Mouse (Mus musculus): ENCODE results near the gene Akr1cl.
"Not testable (repeated sequence)": the region's sequence is repeated elsewhere in the genome, so short reads cannot be mapped to it uniquely, and the experiment has no call there.

Gene Akr1cl

GRCm38 (mm10) chr1:65032641-65033040, at the start of gene Akr1cl:
Akr1cl (minus strand) TSS chr1:65032759.
- DNase-seq: no peak

GRCm38 (mm10) chr1:65082188-65082587, 49.6 kb upstream of the Akr1cl start, which contains the start of gene Crygb:
Crygb (minus strand) TSS chr1:65082288.
- no peak for DNase-seq

- DNase-seq: no peak
Measured at GRCm38 (mm10) chr1:65075607-65076006, 43.0 kb upstream of the Akr1cl start.

GRCm38 (mm10) chr1:65073589-65073988, 41.0 kb upstream of the Akr1cl start, which contains the start of gene Crygc:
Crygc (minus strand) TSS chr1:65073689.
- no peak for DNase-seq

- DNase-seq: no peak
Measured at GRCm38 (mm10) chr1:65067842-65068241, 35.3 kb upstream of the Akr1cl start.

GRCm38 (mm10) chr1:65064201-65064600, 31.6 kb upstream of the Akr1cl start:
- no peak for DNase-seq

GRCm38 (mm10) chr1:65063352-65063751, 30.8 kb upstream of the Akr1cl start, which contains the start of gene Crygd:
Crygd (minus strand) TSS chr1:65063452.
- DNase-seq: no peak

- DNase-seq: no peak
Measured at GRCm38 (mm10) chr1:65052140-65052539, 19.6 kb upstream of the Akr1cl start.

GRCm38 (mm10) chr1:65051696-65052095, 19.1 kb upstream of the Akr1cl start:
- no peak for DNase-seq

GRCm38 (mm10) chr1:65050952-65051351, 18.4 kb upstream of the Akr1cl start, which contains the start of gene Cryge:
Cryge (minus strand) TSS chr1:65051149.
- DNase-seq: not testable (repeated sequence)

- DNase-seq: peak; percentile 16 to 34
Measured at GRCm38 (mm10) chr1:65048781-65049180, 16.2 kb upstream of the Akr1cl start.

GRCm38 (mm10) chr1:65046401-65047109, 14.0 kb upstream of the Akr1cl start:
- peak in 1 of 2 experiments; percentile 25 for DNase-seq

GRCm38 (mm10) chr1:65043433-65043832, 10.9 kb upstream of the Akr1cl start:
- no peak for DNase-seq

- no peak for DNase-seq
Measured at GRCm38 (mm10) chr1:65041837-65042236, 9.3 kb upstream of the Akr1cl start.

GRCm38 (mm10) chr1:65040806-65041205, 8.2 kb upstream of the Akr1cl start:
- DNase-seq: peak in 1 of 2 experiments; percentile 36

- no peak for DNase-seq
Measured at GRCm38 (mm10) chr1:65039679-65040078, 7.1 kb upstream of the Akr1cl start.

GRCm38 (mm10) chr1:65037542-65037941, 5.0 kb upstream of the Akr1cl start:
- DNase-seq: no peak

- no peak for DNase-seq
Measured at GRCm38 (mm10) chr1:65035513-65035912, 3.0 kb upstream of the Akr1cl start.

GRCm38 (mm10) chr1:65028206-65028605, 4.4 kb downstream of the Akr1cl start:
- no peak for DNase-seq

- no peak for DNase-seq
Measured at GRCm38 (mm10) chr1:65012726-65013125, 19.8 kb downstream of the Akr1cl start.

GRCm38 (mm10) chr1:65010153-65010552, 22.4 kb downstream of the Akr1cl start:
- peak; percentile 27 to 62 for DNase-seq

- DNase-seq: no peak
Measured at GRCm38 (mm10) chr1:65005575-65005974, 27.0 kb downstream of the Akr1cl start.

- DNase-seq: no peak
Measured at GRCm38 (mm10) chr1:65004526-65004925, 28.0 kb downstream of the Akr1cl start.

- DNase-seq: no peak
Measured at GRCm38 (mm10) chr1:64993206-64993605, 39.4 kb downstream of the Akr1cl start.

GRCm38 (mm10) chr1:64988176-64988575, 44.4 kb downstream of the Akr1cl start:
- DNase-seq: no peak
